In the genomic region with DNA sequence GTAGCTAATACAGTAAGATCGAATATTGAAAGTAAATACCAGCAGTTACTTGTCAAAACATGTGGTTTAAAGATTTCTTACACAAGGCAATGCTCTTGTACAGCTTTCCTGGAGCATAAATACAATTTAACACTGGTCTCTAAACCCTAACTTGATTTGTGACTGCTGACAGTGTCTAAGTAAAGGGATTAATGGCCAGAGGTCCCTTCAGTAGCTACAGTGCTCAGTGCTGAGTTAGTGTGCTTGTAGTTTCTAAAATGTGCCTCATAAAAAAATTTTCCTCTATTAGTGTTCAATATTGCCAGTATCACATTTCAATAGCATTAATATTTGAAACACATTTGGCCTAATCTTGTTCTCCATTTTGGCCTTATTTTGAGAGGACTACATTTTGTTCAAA, we compare ENCODE assay signal across 28 mouse cellular contexts.
"Had no signal": no experiment of that assay in that cellular context is flagged by ENCODE, and none has a peak within 500 bp of the region (broad histone marks: within the 10 kb centered on the region; RNA-seq: fewer than 3 reads in every experiment).

No protein-coding gene starts in this region.

- H3K9ac ChIP-seq: embryonic facial prominence, embryonic 12.5 days; embryonic facial prominence, embryonic 13.5 days; embryonic facial prominence, embryonic 15.5 days; forebrain, embryonic 12.5 days; forebrain, embryonic 13.5 days; forebrain, embryonic 15.5 days; forebrain, postnatal 0 days had no signal

- H3K4me3 ChIP-seq: embryonic facial prominence, embryonic 10.5 days; embryonic facial prominence, embryonic 12.5 days; embryonic facial prominence, embryonic 13.5 days; embryonic facial prominence, embryonic 15.5 days; erythroblast, embryonic 14.5 days; forebrain, embryonic 10.5 days; forebrain, embryonic 12.5 days; forebrain, embryonic 13.5 days; forebrain, embryonic 15.5 days; gastrocnemius, adult 2 months had no signal

- ATAC-seq: forebrain, embryonic 13.5 days; forebrain, embryonic 14.5 days; forebrain, embryonic 15.5 days; forebrain, embryonic 16.5 days; forebrain, postnatal 0 days had no signal

- H3K36me3 ChIP-seq: embryonic facial prominence, embryonic 10.5 days; embryonic facial prominence, embryonic 12.5 days; embryonic facial prominence, embryonic 13.5 days; embryonic facial prominence, embryonic 15.5 days; forebrain, embryonic 10.5 days; forebrain, embryonic 12.5 days; forebrain, embryonic 15.5 days had no signal

- H3K4me2 ChIP-seq: embryonic facial prominence, embryonic 12.5 days; embryonic facial prominence, embryonic 13.5 days; embryonic facial prominence, embryonic 15.5 days; forebrain, embryonic 12.5 days; forebrain, embryonic 13.5 days; forebrain, embryonic 15.5 days had no signal

- H3K4me1 ChIP-seq: embryonic facial prominence, embryonic 10.5 days; embryonic facial prominence, embryonic 12.5 days; embryonic facial prominence, embryonic 13.5 days; embryonic facial prominence, embryonic 15.5 days; forebrain, embryonic 10.5 days; forebrain, embryonic 12.5 days; forebrain, embryonic 13.5 days; forebrain, embryonic 15.5 days had no signal

- H3K9me3 ChIP-seq: embryonic facial prominence, embryonic 10.5 days; embryonic facial prominence, embryonic 12.5 days; embryonic facial prominence, embryonic 13.5 days; embryonic facial prominence, embryonic 15.5 days; forebrain, embryonic 10.5 days; forebrain, embryonic 12.5 days; forebrain, embryonic 13.5 days; forebrain, embryonic 15.5 days had no signal

- H3K27ac ChIP-seq: embryonic facial prominence, embryonic 10.5 days; embryonic facial prominence, embryonic 12.5 days; embryonic facial prominence, embryonic 13.5 days; embryonic facial prominence, embryonic 15.5 days; forebrain, embryonic 10.5 days; forebrain, embryonic 12.5 days; forebrain, embryonic 13.5 days; forebrain, embryonic 15.5 days; gastrocnemius, adult 2 months had no signal

- DNase-seq: cerebellum, adult 18-20 months; cerebellum, adult 2 months; cerebellum, adult 8-10 months; cerebellum, adult 9-10 months; cerebellum, adult 9-11 months; cerebellum, postnatal 10 days; cerebellum, postnatal 14 days; cerebellum, postnatal 25 days; cerebellum, postnatal 36 days; embryo, embryonic 11 days; forebrain, postnatal 0 days; gastrocnemius, adult 2 months; gastrocnemius, postnatal 10 days; gastrocnemius, postnatal 14 days; gastrocnemius, postnatal 25 days; gastrocnemius, postnatal 36 days; heart, adult 11 months had no signal

- H3K27me3 ChIP-seq: embryonic facial prominence, embryonic 12.5 days; embryonic facial prominence, embryonic 13.5 days; embryonic facial prominence, embryonic 15.5 days; forebrain, embryonic 12.5 days; forebrain, embryonic 13.5 days; forebrain, embryonic 15.5 days had no signal
